Mouse (Mus musculus): ENCODE data around the gene Bmp15.

Bmp15 gene

DNA sequence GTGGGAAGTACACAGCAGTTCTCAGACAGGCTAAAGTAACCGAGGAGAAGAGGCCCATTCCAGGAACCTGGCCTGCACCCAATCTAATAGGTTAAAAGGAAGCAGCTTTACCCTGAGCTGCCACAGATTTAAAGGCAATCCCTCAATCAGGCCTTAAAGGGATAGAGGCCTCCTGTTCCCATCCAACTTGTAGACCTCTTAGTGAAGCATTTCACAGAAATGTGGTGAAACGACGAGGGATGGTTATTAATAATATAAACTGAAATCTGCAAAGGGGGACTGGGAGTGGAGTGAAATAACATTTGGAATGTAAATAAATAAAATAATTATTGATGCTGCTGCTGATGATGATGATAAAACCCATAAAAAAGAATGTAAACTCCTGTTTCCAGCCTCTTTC lies at the start of gene Bmp15:
TSS of gene Bmp15 (minus strand) at position 101 of the 400 bp plus-strand sequence.
- DNase-seq (ENCODE audit: low read depth), result no peak

DNA sequence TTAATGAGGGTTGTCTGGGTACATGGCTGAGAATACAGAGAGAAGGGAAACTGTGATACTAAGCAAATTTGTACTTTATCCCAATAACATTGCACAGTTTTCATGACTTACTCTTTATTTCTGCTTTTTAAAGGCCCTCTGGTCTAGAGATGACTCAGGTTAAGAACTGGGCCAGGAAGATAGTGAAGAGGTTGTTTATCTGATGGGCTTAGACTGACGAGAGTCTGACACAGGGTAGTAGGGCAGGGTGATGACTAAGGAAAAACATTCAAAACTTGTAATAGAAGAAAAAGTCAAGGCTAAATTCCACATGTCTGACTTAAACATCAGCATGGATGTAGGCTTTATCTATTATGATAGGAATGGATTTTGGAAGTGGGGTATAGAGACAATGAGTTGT lies 48.3 kb upstream of the Bmp15 start:
- DNase-seq (ENCODE audit: low read depth), result no peak

GRCm38 (mm10) chrX:6357503-6358114 lies 37.1 kb upstream of the Bmp15 start:
- no peak for DNase-seq (ENCODE audit: low read depth)

- no peak for DNase-seq (ENCODE audit: low read depth)
These were observed 36.4 kb upstream of the Bmp15 start for GRCm38 (mm10) chrX:6356876-6357275.

- no peak for DNase-seq (ENCODE audit: low read depth)
These were observed 24.9 kb upstream of the Bmp15 start for GRCm38 (mm10) chrX:6345273-6345959.

GRCm38 (mm10) chrX:6324056-6324455 lies 3.5 kb upstream of the Bmp15 start:
- DNase-seq (ENCODE audit: low read depth), result no peak

- no peak for DNase-seq (ENCODE audit: low read depth)
These were observed 2.8 kb downstream of the Bmp15 start for GRCm38 (mm10) chrX:6317747-6318146.
